Mouse (Mus musculus): ENCODE results near the gene Atg9a. TPM values are rescaled to one million over a fixed set of nuclear protein-coding genes. Genes with fewer than 3 reads are reported as not detected.

Gene Atg9a
- total and polyA plus RNA-seq, 3 experiments = 16.3 to 40.0 (median 34.2) TPM

DNA sequence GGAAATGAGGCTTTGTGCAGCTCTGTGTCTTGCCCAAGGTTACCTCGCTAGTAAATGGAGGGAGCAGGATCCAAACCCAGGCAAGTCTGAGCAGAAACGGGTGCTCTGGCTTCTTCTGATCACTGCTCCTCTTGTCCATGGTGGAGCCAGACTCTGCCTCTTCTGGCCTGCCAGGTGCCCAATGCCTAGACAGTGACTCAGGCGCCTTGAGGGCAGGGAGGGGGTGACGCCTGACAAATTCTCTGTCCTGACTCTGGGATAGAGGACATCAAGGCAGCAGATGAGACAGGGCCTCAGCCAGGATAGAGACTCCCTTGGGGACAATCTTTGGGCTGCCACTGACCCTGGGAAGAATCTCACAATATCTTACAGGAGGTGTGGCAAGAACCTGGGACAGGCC lies 39.2 kb upstream of the Atg9a start:
- no peak overlapping the region for H3K4me3 ChIP-seq (ENCODE audit: low read depth, low read length)
- H3K27me3 ChIP-seq (ENCODE audit: insufficient read depth, low read length) = peaks cover 34% of the 10 kb centered on the region
- TF ChIP-seq GATA1 (IDR thresholded peaks at IDR 0.05; ENCODE audit: borderline replicate concordance, low read length) = no peak
- no peak for TF ChIP-seq GATA2 (IDR thresholded peaks at IDR 0.05; ENCODE audit: borderline replicate concordance, low read depth, low read length)
- no peak for TF ChIP-seq TAL1 (conservative IDR thresholded peaks at IDR 0.05; ENCODE audit: low read depth, low read length)
- TF ChIP-seq POLR2AphosphoS5 (IDR thresholded peaks at IDR 0.05; ENCODE audit: insufficient replicate concordance, low read depth, low read length) = no peak
- TF ChIP-seq CTCF (IDR thresholded peaks at IDR 0.05; ENCODE audit: low read depth, low read length) = no peak
- ATAC-seq (ENCODE audit: extremely low read depth, insufficient number of reproducible peaks, low FRiP score, poor library complexity, severe bottlenecking) (no peak), DNase-seq (ENCODE audit: low spot score) (no peak)
- H3K36me3 ChIP-seq (replicated peaks) = no peaks in the 10 kb centered on the region
- peaks cover 61% of the 10 kb centered on the region for H3K4me1 ChIP-seq (ENCODE audit: insufficient read depth, low read depth, low read length)
- no peaks in the 10 kb centered on the region for H3K9me3 ChIP-seq (replicated peaks)

DNA sequence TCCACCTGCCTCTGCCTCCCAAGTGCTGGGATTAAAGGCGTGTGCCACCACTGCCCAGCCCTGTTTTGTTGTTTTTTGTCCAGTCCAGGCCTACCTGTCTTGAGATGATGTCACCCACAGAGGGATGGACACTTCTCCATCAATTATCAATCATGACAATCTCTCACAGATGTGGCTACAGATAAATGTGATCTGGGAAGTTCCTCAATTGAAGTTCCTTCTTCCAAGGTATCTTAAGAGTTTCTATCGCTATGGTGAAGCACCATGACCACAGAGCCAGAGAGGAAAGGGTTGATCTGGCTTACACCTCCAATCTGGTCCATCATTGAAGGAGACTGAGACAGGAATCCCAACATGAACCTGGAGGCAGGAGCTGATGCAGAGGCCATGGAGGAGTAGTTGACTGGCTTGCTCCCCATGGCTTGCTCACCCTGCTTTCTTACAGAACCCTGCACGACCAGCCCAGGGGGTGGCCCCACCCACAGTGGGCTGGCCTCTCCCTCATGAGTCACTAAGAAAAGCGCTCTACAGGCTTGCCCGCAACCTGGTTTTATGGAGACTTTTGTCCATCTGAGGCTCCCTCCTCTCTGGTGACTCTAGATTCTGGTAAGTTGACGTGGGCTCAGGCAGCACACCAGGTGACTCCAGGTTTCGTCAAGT lies 38.5 kb upstream of the Atg9a start:
- Histone ChIP-seq H3K4me3 (ENCODE audit: low read depth, low read length) (no peak overlapping the region), H3K36me3 (replicated peaks) (no peaks in the 10 kb centered on the region), H3K27me3 (ENCODE audit: insufficient read depth, low read length) (peaks cover 34% of the 10 kb centered on the region), H3K9me3 (replicated peaks) (no peaks in the 10 kb centered on the region), H3K4me1 (ENCODE audit: insufficient read depth, low read depth, low read length) (peaks cover 61% of the 10 kb centered on the region)
- TF ChIP-seq POLR2AphosphoS5 (IDR thresholded peaks at IDR 0.05; ENCODE audit: insufficient replicate concordance, low read depth, low read length) (no peak), CTCF (IDR thresholded peaks at IDR 0.05; ENCODE audit: low read depth, low read length) (no peak), TAL1 (conservative IDR thresholded peaks at IDR 0.05; ENCODE audit: low read depth, low read length) (no peak), GATA2 (IDR thresholded peaks at IDR 0.05; ENCODE audit: borderline replicate concordance, low read depth, low read length) (no peak), GATA1 (IDR thresholded peaks at IDR 0.05; ENCODE audit: borderline replicate concordance, low read length) (no peak)
- DNase-seq (ENCODE audit: low spot score) (no peak), ATAC-seq (ENCODE audit: extremely low read depth, insufficient number of reproducible peaks, low FRiP score, poor library complexity, severe bottlenecking) (no peak)

- Histone ChIP-seq H3K9me3 (replicated peaks) (no peaks in the 10 kb centered on the region), H3K36me3 (replicated peaks) (no peaks in the 10 kb centered on the region), H3K27me3 (ENCODE audit: insufficient read depth, low read length) (peaks cover 34% of the 10 kb centered on the region), H3K4me3 (ENCODE audit: low read depth, low read length) (no peak overlapping the region), H3K4me1 (ENCODE audit: insufficient read depth, low read depth, low read length) (peaks cover 61% of the 10 kb centered on the region)
- TF ChIP-seq GATA2 (IDR thresholded peaks at IDR 0.05; ENCODE audit: borderline replicate concordance, low read depth, low read length) (no peak), CTCF (IDR thresholded peaks at IDR 0.05; ENCODE audit: low read depth, low read length) (no peak), POLR2AphosphoS5 (IDR thresholded peaks at IDR 0.05; ENCODE audit: insufficient replicate concordance, low read depth, low read length) (no peak), TAL1 (conservative IDR thresholded peaks at IDR 0.05; ENCODE audit: low read depth, low read length) (no peak), GATA1 (IDR thresholded peaks at IDR 0.05; ENCODE audit: borderline replicate concordance, low read length) (no peak)
- ATAC-seq (ENCODE audit: extremely low read depth, insufficient number of reproducible peaks, low FRiP score, poor library complexity, severe bottlenecking) = no peak
- no peak for DNase-seq (ENCODE audit: low spot score)
Observed at GRCm38 (mm10) chr1:75229158-75229557, 37.2 kb upstream of the Atg9a start.

DNA sequence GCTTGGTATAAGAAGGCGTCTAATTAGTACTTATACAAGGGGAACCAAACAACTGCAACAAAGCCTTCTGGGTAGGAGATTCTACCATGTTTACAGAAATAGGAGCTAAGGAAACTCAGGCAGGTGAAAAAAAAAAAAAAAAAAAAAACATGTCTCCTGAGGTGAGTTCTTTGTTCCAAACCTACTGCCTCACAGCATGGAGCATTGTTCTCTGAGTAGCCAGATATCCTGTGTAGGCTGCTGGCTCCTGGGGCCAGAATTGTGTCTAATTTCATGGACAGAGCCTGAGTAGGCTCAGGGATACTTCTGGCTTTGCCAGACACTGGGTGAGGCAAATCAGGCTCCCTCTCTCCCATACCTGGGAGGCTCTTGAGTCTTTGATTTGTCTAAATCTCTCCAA lies 35.7 kb upstream of the Atg9a start:
- H3K9me3 ChIP-seq (replicated peaks) = no peaks in the 10 kb centered on the region
- peaks cover 34% of the 10 kb centered on the region for H3K27me3 ChIP-seq (ENCODE audit: insufficient read depth, low read length)
- no peak for DNase-seq (ENCODE audit: low spot score)
- ATAC-seq (ENCODE audit: extremely low read depth, insufficient number of reproducible peaks, low FRiP score, poor library complexity, severe bottlenecking) = no peak
- H3K4me1 ChIP-seq (ENCODE audit: insufficient read depth, low read depth, low read length) = peaks cover 69% of the 10 kb centered on the region
- TF ChIP-seq POLR2AphosphoS5 (IDR thresholded peaks at IDR 0.05; ENCODE audit: insufficient replicate concordance, low read depth, low read length) = no peak
- TF ChIP-seq CTCF (IDR thresholded peaks at IDR 0.05; ENCODE audit: low read depth, low read length) = no peak
- TF ChIP-seq GATA1 (IDR thresholded peaks at IDR 0.05; ENCODE audit: borderline replicate concordance, low read length) = no peak
- no peak for TF ChIP-seq GATA2 (IDR thresholded peaks at IDR 0.05; ENCODE audit: borderline replicate concordance, low read depth, low read length)
- no peak for TF ChIP-seq TAL1 (conservative IDR thresholded peaks at IDR 0.05; ENCODE audit: low read depth, low read length)
- H3K4me3 ChIP-seq (ENCODE audit: low read depth, low read length) = no peak overlapping the region
- H3K36me3 ChIP-seq (replicated peaks) = no peaks in the 10 kb centered on the region

- TF ChIP-seq POLR2AphosphoS5 (IDR thresholded peaks at IDR 0.05; ENCODE audit: insufficient replicate concordance, low read depth, low read length) (no peak), CTCF (IDR thresholded peaks at IDR 0.05; ENCODE audit: low read depth, low read length) (no peak), GATA1 (IDR thresholded peaks at IDR 0.05; ENCODE audit: borderline replicate concordance, low read length) (no peak), GATA2 (IDR thresholded peaks at IDR 0.05; ENCODE audit: borderline replicate concordance, low read depth, low read length) (no peak), TAL1 (conservative IDR thresholded peaks at IDR 0.05; ENCODE audit: low read depth, low read length) (no peak)
- Histone ChIP-seq H3K27me3 (ENCODE audit: insufficient read depth, low read length) (peaks cover 25% of the 10 kb centered on the region), H3K4me3 (ENCODE audit: low read depth, low read length) (no peak overlapping the region), H3K36me3 (replicated peaks) (no peaks in the 10 kb centered on the region), H3K9me3 (replicated peaks) (no peaks in the 10 kb centered on the region), H3K4me1 (ENCODE audit: insufficient read depth, low read depth, low read length) (peaks cover 65% of the 10 kb centered on the region)
- DNase-seq (ENCODE audit: low spot score) (no peak), ATAC-seq (ENCODE audit: extremely low read depth, insufficient number of reproducible peaks, low FRiP score, poor library complexity, severe bottlenecking) (no peak)
Observed at GRCm38 (mm10) chr1:75226138-75226537, 34.1 kb upstream of the Atg9a start.

GRCm38 (mm10) chr1:75225473-75225872 lies 33.5 kb upstream of the Atg9a start:
- TF ChIP-seq GATA1 (IDR thresholded peaks at IDR 0.05; ENCODE audit: borderline replicate concordance, low read length) (no peak), CTCF (IDR thresholded peaks at IDR 0.05; ENCODE audit: low read depth, low read length) (no peak), TAL1 (conservative IDR thresholded peaks at IDR 0.05; ENCODE audit: low read depth, low read length) (no peak)
- no peak for DNase-seq (ENCODE audit: low spot score)
- H3K27me3 ChIP-seq (ENCODE audit: insufficient read depth, low read length) = peaks cover 21% of the 10 kb centered on the region
- peaks cover 58% of the 10 kb centered on the region for H3K4me1 ChIP-seq (ENCODE audit: insufficient read depth, low read depth, low read length)
- no peaks in the 10 kb centered on the region for H3K36me3 ChIP-seq (replicated peaks)
- H3K4me3 ChIP-seq (ENCODE audit: low read depth, low read length) = no peak overlapping the region
- ATAC-seq (ENCODE audit: extremely low read depth, insufficient number of reproducible peaks, low FRiP score, poor library complexity, severe bottlenecking) = no peak
- no peaks in the 10 kb centered on the region for H3K9me3 ChIP-seq (replicated peaks)
